Mouse (Mus musculus) hindbrain, embryonic 16.5 days (tissue): ENCODE measurements around the gene Zfr. TPM values are rescaled to one million over a fixed set of nuclear protein-coding genes. Genes with fewer than 3 reads are reported as not detected.

Experiments
- ATAC-seq: fragments of 200-750 bp; cut with Nextera tagmentation; 2 replicates; pipeline ENCODE4 v1.8.0; 2017; ENCODE audit warnings: moderate TSS enrichment, moderate library complexity
- H3K27ac ChIP-seq: fragments of 300-500 bp; sonication (generic); 2 replicates; pipeline ENCODE4 v1.5.1; 2014; ENCODE audit warnings: low read depth, mild to moderate bottlenecking, control low read depth, low read length, moderate library complexity
- H3K27me3 ChIP-seq: fragments of 300-500 bp; sonication (generic); replicated peaks from 2 replicates; pipeline ENCODE4 v1.6.1; 2014; ENCODE audit warnings: low read length; ENCODE audit not compliant: control insufficient read depth, insufficient read depth
- H3K36me3 ChIP-seq: fragments of 300-500 bp; sonication (generic); 2 replicates; pipeline ENCODE4 v1.6.1; 2014; ENCODE audit warnings: mild to moderate bottlenecking, low read length, moderate library complexity, mixed read lengths; ENCODE audit not compliant: control insufficient read depth, insufficient read depth
- H3K4me1 ChIP-seq: fragments of 300-500 bp; sonication (generic); 2 replicates; pipeline ENCODE4 v1.6.1; 2014; ENCODE audit warnings: low read depth, low read length; ENCODE audit not compliant: control insufficient read depth, insufficient read depth
- H3K4me2 ChIP-seq: fragments of 300-500 bp; sonication (generic); 2 replicates; pipeline ENCODE4 v1.6.1; 2014; ENCODE audit warnings: mild to moderate bottlenecking, low read length, control low read depth, moderate library complexity
- H3K4me3 ChIP-seq: fragments of 300-500 bp; sonication (generic); 2 replicates; pipeline ENCODE4 v1.5.1; 2014; ENCODE audit warnings: mild to moderate bottlenecking, low read length, control low read depth, moderate library complexity
- H3K9ac ChIP-seq: fragments of 300-500 bp; sonication (generic); 2 replicates; pipeline ENCODE4 v1.6.1; 2014; ENCODE audit warnings: low read depth, mild to moderate bottlenecking, control low read depth, low read length, moderate library complexity
- H3K9me3 ChIP-seq: fragments of 300-500 bp; sonication (generic); 2 replicates; pipeline ENCODE4 v1.6.1; 2014; ENCODE audit warnings: mild to moderate bottlenecking, low read length, moderate library complexity; ENCODE audit not compliant: control insufficient read depth
- WGBS: fragments of 180-500 bp; shearing (Covaris S2); extraction: QIAGEN DNeasy Blood & Tissue Kit; methylation state at CpG from one replicate; pipeline ENCODE4 v1.1.7; 2014; 5-methylcytosine and 5-hydroxymethylcytosine counted together
- polyA plus RNA-seq: library from polyadenylated mRNA; unstranded; fragments of >200 nt; fragmentation: Nextera tagmentation; extraction: Ambion mirVana; gene quantifications from 2 replicates; pipeline ENCODE4 v1.2.1, GENCODE M21; 2015

Gene Zfr
- polyA plus RNA-seq, 1 experiment from 2014 or later = 168 TPM

DNA sequence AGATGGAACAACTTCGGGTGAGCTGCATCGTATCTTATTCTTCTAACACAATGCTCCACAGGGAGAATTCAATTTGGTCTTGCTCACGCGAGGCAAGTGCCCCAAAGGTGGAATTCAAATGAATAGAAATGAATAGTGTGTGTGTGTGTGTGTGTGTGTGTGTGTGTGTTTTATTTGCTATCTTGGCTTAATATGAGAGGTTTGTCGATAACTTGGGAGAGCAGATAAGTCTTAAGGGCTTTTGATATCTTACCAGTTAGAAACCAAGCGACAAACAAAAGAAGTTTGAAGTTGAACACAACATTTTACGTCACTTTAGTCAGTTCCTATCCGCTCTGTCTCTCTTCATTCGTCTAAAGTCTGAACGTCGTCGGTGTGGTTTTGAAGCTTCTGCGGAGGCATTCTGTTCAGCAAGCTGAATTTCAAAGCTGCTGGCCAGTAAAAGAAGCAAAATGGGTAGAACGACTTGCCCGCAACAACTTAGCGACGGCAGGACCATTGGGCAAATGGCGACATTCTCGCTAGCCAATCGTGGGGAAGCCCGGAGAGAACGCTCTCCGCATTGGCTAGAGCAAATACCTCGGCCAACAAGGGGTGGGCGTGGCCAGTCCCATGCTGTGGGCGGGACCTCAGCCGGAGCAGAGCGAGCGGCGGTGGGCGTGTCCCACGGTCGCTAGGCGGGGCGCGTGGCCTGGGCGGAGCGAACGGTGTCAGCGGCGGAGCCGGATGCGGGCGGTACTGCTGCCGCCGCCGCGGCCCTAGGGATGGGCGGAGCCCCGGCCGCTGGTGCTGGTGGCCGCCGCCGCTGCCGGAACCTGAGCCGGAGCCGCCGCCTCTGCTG, 86.9 kb downstream of the Zfr start, which contains the start of gene Mtmr12:
Gene Mtmr12 (plus strand): TSS at position 710 of the 841 bp plus-strand sequence.
- Histone ChIP-seq H3K27ac (peak within 1 kb of the TSS; percentile 93), H3K9ac (peak within 1 kb of the TSS; percentile 98), H3K4me2 (peak within 1 kb of the TSS; percentile 73), H3K27me3 (0 out of 2 replicates have a peak, but pooled peaks cover 2% of the 10 kb centered on the region), H3K9me3 (no peaks in the 10 kb centered on the region), H3K36me3 (no peaks in the 10 kb centered on the region), H3K4me1 (peaks cover 22% of the 10 kb centered on the region), H3K4me3 (peak within 1 kb of the TSS; percentile 97)
- ATAC-seq = peak; percentile 97
- 0% methylated on average over 42 of the region's 58 CpGs for WGBS

DNA sequence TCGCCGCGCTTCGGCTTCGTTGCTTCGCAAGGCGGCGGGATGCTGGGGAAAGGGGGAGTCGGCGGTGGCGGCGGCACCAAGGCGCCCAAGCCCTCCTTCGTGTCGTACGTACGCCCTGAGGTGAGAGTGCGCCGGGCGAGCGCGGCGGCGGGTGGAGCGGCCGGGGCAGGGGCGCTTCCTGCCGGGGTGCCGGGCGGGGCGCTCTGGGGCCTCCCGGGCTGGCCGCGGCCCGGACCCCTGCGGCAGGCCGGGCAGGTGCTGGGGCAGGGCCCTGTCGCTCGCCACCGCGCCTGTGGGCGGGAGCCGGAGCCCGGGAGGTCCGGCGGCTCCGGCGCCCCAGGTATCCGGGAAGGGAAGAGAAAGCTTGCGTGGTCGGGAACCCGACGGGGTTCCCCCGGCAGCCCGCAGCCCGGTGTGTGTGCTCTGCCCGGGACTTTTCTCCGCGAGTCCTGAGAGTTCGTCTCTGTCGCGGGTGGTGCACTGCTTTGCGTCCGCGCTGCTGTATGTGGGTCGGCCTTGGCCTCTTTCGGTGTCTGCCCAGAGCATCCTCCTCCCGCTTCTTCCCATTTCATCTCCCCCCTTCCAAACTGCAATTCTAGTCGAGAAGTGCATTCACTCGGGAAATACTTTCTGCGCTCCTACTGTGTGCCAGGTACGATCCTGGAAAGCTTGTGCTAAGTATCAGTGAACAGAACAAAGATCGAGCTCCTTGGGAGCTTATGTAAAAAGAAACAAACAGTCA, 87.7 kb downstream of the Zfr start:
- ATAC-seq = peak; percentile 80
- Histone ChIP-seq H3K4me1 (peaks cover 22% of the 10 kb centered on the region), H3K36me3 (no peaks in the 10 kb centered on the region), H3K9me3 (no peaks in the 10 kb centered on the region), H3K27me3 (0 out of 2 replicates have a peak, but pooled peaks cover 2% of the 10 kb centered on the region), H3K9ac (peak overlapping the region; percentile 98), H3K27ac (peak overlapping the region; percentile 93), H3K4me2 (peak overlapping the region; percentile 70), H3K4me3 (peak overlapping the region; percentile 97)
- under 1% methylated on average over 40 of the region's 73 CpGs for WGBS

DNA sequence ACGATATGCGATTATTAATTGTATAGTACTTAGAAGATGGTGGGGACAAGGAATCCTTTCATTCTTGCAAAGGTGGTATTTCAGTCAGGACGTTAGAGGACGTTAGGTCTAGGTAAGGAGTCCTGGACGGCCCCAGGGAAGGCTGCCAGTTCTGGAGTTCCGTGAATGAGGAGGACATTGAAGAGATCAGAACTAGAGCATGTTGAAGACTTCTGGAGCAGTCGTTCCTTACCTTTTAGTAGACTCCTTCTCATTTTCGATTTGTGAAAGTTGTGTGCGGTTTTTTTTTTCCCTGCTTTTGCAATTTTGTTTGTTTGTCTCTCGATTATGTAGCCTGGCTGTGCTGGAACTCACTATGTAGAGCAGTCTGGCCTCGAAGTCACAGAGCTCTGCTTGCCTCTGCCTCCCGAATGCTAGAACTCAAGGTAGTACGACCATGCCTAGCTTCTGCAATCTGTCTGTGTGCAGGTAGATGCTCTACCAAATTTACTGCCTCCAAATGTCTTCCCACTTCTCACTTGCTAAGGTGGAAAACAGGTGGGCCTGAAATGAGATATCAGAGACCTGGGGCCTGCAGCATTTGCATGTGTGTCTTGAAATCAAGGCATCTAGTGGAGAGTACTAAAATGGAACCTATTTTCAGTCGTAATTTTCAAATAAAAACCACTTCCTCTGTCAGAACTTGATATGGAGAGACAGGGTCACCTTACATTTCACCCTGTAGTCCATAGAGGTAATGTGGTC, 88.4 kb downstream of the Zfr start:
- no peak for ATAC-seq
- peaks cover 22% of the 10 kb centered on the region for H3K4me1 ChIP-seq
- no peak overlapping the region for H3K27ac ChIP-seq
- 0 out of 2 replicates have a peak, but pooled peaks cover 2% of the 10 kb centered on the region for H3K27me3 ChIP-seq
- peak overlapping the region; percentile 97 for H3K4me3 ChIP-seq
- H3K4me2 ChIP-seq = peak overlapping the region; percentile 70
- 35% methylated on average over 14 of the region's 14 CpGs for WGBS
- H3K36me3 ChIP-seq = no peaks in the 10 kb centered on the region
- H3K9ac ChIP-seq = peak overlapping the region; percentile 98
- H3K9me3 ChIP-seq = no peaks in the 10 kb centered on the region

DNA sequence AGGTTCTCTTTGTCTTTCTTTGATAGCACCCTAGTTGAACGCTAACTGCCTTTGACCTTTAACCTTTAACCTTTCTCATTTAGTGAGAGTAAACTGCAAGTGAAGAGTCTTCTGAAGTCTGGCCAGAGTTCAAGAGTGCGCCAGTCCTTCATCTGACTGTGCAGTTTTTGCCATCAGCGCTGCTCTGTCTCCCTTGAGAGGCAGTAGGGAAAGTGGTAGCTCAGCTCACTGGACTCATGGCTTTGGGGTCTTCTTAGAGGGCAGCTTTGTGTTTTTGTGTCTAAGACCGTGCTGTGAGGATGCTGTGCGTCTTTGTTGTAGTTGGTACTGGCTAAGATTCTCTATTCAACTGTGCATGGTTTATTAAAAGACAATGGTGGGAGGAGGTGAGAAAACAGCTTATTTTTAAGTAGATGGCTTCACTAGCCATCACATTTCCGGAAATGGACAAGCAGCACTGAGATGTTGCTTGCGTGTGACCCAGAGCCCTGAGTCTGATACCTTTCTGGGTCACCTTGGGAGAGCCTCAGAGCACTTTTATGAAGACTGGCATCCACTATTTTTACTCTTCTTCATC, 89.1 kb downstream of the Zfr start:
- Histone ChIP-seq H3K4me3 (peak overlapping the region; percentile 97; the same call in 1 of the 2 replicates), H3K4me2 (peak overlapping the region; percentile 70), H3K27ac (no peak overlapping the region), H3K27me3 (0 out of 2 replicates have a peak, but pooled peaks cover 2% of the 10 kb centered on the region), H3K36me3 (no peaks in the 10 kb centered on the region), H3K4me1 (peaks cover 22% of the 10 kb centered on the region), H3K9ac (no peak overlapping the region), H3K9me3 (no peaks in the 10 kb centered on the region)
- ATAC-seq = no peak
- WGBS = 42% methylated on average over 7 of the region's 7 CpGs

DNA sequence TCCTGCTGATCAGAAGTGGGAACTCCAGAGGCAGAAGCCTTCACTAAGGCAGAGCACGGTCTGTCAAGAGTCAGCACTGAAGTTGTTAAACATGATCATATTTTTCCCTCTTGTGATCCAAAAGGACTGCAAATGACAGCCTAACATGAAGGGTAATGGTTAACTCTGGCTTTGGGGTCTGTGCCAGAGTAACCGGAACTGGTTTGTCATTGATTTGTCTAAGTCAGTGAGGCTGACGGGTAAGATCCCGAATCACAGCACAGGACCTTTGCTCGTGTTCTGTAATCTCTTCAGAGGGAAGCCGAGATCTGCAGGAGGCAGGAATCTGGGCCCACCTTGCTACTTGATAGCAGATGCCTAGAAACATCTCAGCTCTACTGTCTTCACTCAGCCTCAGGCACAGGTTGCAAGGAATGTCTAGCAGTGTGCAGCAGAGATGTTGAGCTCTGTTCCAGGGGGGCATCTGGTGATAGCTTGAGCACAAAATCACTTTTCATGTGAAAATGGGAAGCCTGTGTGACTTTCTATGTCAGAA, 90.0 kb downstream of the Zfr start:
- Histone ChIP-seq H3K36me3 (no peaks in the 10 kb centered on the region), H3K4me3 (no peak overlapping the region), H3K9ac (no peak overlapping the region), H3K4me1 (peaks cover 26% of the 10 kb centered on the region), H3K9me3 (no peaks in the 10 kb centered on the region), H3K27ac (no peak overlapping the region), H3K4me2 (no peak overlapping the region), H3K27me3 (no peaks in the 10 kb centered on the region)
- ATAC-seq = no peak
- 67% methylated on average over 6 of the region's 6 CpGs for WGBS

DNA sequence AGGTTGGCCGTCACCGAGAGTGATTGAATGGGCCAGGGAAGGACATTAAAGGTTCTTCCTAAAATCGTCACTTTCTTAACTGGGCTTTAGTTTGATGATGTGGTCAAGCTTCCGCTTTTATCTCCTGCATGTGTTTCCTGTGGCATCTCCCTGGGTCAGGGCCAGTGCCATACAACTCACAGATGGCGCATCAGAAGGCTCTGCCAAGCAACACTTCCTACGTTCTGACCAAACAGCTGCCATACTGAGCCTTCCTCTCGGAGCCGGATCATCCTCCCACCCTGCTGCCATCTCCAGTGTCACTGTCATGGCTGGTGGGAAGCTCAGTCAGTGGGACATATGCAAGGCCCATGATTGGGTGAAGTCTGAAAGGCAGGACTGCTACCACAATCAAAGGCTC, 93.9 kb downstream of the Zfr start:
- no peak overlapping the region for H3K4me3 ChIP-seq

DNA sequence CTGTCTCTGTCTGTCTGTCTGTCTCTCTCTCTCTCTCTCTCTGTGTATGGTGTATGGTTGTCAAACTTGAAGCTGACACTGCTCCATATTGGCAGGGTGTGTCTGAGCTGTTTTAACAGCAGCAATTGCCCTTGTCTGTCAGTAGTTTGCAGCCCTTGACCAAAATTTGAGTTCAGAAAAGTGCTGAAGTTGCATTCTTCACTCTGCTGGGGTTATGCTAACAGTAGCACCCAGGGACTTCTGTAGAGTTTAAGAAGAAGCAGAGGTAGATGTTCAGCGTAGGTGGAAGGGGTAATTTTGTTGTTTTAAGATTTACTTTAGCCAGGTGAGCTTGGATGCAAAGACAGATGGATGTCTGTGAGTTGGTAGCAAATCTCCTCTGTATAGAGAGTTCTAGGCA, 94.6 kb downstream of the Zfr start:
- 97% methylated on average over 1 of the region's 1 CpGs for WGBS
- Histone ChIP-seq H3K9ac (no peak overlapping the region), H3K36me3 (no peaks in the 10 kb centered on the region), H3K4me1 (peaks cover 5% of the 10 kb centered on the region), H3K27me3 (no peaks in the 10 kb centered on the region), H3K4me3 (no peak overlapping the region), H3K9me3 (no peaks in the 10 kb centered on the region), H3K4me2 (no peak overlapping the region), H3K27ac (no peak overlapping the region)
- no peak for ATAC-seq

More for the DNA sequence above, 93.9 kb downstream of the Zfr start:
- Histone ChIP-seq H3K27me3 (no peaks in the 10 kb centered on the region), H3K4me1 (peaks cover 11% of the 10 kb centered on the region), H3K27ac (no peak overlapping the region), H3K36me3 (no peaks in the 10 kb centered on the region), H3K9me3 (no peaks in the 10 kb centered on the region), H3K9ac (no peak overlapping the region), H3K4me2 (no peak overlapping the region)
- peak; percentile 52 for ATAC-seq
- 69% methylated on average over 8 of the region's 8 CpGs for WGBS

DNA sequence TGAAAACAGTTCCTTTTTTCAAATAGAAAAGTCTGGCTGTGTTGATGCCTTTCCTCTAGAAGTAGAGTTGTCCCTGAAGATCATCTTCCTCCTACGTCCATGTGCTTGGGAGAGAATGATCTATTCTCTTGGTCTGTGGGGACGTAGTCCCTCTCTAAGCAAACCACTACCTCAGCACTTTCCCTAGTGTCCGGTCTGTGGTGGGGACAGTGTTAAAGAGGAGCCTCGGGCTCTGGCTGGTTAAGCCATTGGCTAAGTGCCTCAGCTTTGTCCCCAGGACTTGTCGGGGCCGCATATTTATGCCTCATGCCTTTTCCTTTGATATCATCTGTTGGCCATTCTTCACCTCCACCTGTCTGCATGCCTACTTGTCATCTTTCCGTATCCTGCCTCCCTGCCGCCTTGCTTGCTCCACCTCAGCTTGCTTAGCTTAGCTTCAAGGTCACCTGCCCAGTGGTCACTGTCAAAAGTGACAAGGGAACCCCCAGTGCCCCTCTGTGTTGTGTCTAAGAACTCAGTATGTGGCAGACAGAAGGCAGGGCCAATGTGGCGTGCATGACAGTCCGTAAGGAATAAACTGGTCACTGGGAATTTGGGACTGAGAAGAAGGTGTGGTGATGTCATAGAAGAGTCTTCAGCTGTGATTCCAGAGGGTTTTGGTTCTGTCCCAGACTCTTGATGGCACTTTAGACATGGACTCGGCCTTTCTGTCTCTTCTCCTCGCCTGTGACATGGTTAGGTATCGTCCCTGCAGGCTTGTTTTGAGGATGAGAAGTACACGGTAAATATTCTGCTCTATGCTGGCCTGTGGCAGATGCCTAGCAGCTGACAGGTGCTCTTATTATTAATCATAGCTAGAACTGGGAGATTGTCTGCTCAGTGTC, 97.1 kb downstream of the Zfr start:
- H3K9ac ChIP-seq = no peak overlapping the region
- no peak for ATAC-seq
- no peaks in the 10 kb centered on the region for H3K27me3 ChIP-seq
- H3K4me3 ChIP-seq = no peak overlapping the region
- no peaks in the 10 kb centered on the region for H3K36me3 ChIP-seq
- H3K27ac ChIP-seq = no peak overlapping the region
- no peak overlapping the region for H3K4me2 ChIP-seq
- no peaks in the 10 kb centered on the region for H3K9me3 ChIP-seq
- 77% methylated on average over 14 of the region's 14 CpGs for WGBS
- H3K4me1 ChIP-seq = peaks cover 3% of the 10 kb centered on the region
